Mouse (Mus musculus) liver (tissue): ENCODE data around the gene Gm13290.
"Not testable (repeated sequence)": the region's sequence is repeated elsewhere in the genome, so short reads cannot be mapped to it uniquely, and the experiment has no call there.

Experiments
- DNase-seq: peaks from one replicate; pipeline ENCODE4 v3.0.0-alpha.2; 2020; ENCODE audit warnings: mixed read lengths

Gene Gm13290

DNA sequence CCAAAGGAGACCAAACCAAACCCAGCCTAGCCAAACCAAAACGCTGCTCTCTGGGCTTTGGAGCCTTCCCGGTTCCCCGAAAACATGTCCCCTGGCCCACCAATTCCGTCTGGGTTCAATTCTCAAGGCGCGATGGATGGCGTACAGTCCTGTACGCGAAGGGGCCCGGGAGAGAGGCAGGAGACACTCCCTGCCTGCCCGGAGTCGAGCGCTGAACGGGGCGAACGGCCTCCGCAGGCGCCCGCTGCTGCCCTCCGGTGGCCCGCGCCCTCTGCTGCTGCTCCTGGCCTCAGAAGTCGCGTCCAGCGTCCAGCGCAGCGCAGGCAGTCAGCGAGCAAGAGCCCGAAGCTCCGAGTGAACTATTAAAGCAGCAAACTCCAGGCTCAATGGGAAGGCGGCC, 8.7 kb downstream of the Gm13290 start:
- DNase-seq = not testable (repeated sequence)

DNA sequence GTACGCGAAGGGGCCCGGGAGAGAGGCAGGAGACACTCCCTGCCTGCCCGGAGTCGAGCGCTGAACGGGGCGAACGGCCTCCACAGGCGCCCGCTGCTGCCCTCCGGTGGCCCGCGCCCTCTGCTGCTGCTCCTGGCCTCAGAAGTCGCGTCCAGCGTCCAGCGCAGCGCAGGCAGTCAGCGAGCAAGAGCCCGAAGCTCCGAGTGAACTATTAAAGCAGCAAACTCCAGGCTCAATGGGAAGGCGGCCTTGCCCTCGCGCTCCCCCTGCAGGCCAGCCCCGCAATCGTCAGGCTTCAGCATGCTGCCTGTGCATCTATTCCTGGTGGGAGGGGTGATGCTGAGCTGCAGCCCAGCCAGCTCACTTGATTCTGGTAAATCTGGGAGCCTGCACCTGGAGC, 11.8 kb downstream of the Gm13290 start, which contains the start of gene Gm13276:
Gene Gm13276 (plus strand): TSS at position 301 of the 400 bp plus-strand sequence.
- not testable (repeated sequence) for DNase-seq

GRCm38 (mm10) chr4:88788402-88788801, 14.8 kb downstream of the Gm13290 start, which contains the start of gene Gm13277:
Gm13277 (plus strand) TSS chr4:88788632.
- DNase-seq = not testable (repeated sequence)

DNA sequence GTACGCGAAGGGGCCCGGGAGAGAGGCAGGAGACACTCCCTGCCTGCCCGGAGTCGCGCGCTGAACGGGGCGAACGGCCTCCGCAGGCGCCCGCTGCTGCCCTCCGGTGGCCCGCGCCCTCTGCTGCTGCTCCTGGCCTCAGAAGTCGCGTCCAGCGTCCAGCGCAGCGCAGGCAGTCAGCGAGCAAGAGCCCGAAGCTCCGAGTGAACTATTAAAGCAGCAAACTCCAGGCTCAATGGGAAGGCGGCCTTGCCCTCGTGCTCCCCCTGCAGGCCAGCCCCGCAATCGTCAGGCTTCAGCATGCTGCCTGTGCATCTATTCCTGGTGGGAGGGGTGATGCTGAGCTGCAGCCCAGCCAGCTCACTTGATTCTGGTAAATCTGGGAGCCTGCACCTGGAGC, 17.6 kb downstream of the Gm13290 start, which contains the start of gene Gm13278:
Gene Gm13278 (plus strand): TSS at position 301 of the 400 bp plus-strand sequence.
- not testable (repeated sequence) for DNase-seq

- DNase-seq = not testable (repeated sequence)
Measured at GRCm38 (mm10) chr4:88793936-88794675, 20.5 kb downstream of the Gm13290 start, which contains the start of gene Gm13275. Gm13275 (plus strand) TSS chr4:88794487.

DNA sequence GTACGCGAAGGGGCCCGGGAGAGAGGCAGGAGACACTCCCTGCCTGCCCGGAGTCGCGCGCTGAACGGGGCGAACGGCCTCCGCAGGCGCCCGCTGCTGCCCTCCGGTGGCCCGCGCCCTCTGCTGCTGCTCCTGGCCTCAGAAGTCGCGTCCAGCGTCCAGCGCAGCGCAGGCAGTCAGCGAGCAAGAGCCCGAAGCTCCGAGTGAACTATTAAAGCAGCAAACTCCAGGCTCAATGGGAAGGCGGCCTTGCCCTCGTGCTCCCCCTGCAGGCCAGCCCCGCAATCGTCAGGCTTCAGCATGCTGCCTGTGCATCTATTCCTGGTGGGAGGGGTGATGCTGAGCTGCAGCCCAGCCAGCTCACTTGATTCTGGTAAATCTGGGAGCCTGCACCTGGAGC, 23.5 kb downstream of the Gm13290 start, which contains the start of gene Gm13279:
Gene Gm13279 (plus strand): TSS at position 301 of the 400 bp plus-strand sequence.
- DNase-seq = not testable (repeated sequence)

- not testable (repeated sequence) for DNase-seq
Measured at GRCm38 (mm10) chr4:88799365-88799764, 25.7 kb downstream of the Gm13290 start, which contains the start of gene Gm13285. Gm13285 (plus strand) TSS chr4:88799665.

- DNase-seq = not testable (repeated sequence)
Measured at GRCm38 (mm10) chr4:88802954-88803353, 29.3 kb downstream of the Gm13290 start, which contains the start of gene Gm13287. Gm13287 (plus strand) TSS chr4:88803254.

GRCm38 (mm10) chr4:88805231-88805630, 31.6 kb downstream of the Gm13290 start, which contains the start of gene Gm13288:
Gm13288 (plus strand) TSS chr4:88805531.
- DNase-seq = not testable (repeated sequence)

- not testable (repeated sequence) for DNase-seq
Measured at GRCm38 (mm10) chr4:88805761-88806160, 32.1 kb downstream of the Gm13290 start.

DNA sequence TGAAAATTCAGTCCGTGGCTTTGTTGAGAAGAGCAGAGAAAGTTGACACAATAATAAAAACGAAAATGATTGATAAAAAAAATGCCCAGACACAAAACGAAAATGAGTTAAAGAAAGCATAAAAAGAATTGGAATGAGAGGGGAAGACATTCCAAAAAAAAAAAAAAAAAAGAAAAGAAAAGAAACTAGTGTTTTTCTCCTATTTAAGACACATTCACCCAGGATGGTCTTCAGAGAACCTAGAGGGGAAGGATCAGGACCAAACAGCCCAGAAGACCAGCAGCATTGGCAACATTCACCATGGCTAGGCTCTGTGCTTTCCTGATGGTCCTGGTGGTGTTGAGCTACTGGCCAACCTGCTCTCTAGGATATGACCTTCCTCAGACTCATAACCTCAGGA, 42.3 kb downstream of the Gm13290 start, which contains the start of gene Ifna7:
Gene Ifna7 (plus strand): TSS at position 301 of the 400 bp plus-strand sequence.
- no peak for DNase-seq

DNA sequence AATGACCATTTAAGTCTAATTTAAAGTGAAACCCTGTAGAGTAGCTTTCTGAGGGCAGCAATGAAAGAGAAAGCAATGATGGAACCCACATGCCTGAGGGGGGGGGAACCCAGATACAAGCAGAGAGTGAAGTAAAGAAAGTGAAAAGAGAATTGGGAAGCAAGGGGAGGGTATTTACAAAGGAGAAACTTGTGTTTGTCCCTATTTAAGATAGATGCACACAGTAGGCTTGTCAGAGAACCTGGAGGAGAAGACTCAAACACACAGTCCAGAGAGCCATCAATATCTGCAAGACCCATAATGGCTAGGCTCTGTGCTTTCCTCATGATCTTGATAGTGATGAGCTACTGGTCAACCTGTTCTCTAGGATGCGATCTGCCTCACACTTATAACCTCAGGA, 46.0 kb downstream of the Gm13290 start, which contains the start of gene Ifna11:
Gene Ifna11 (plus strand): TSS at position 301 of the 400 bp plus-strand sequence.
- DNase-seq = no peak

GRCm38 (mm10) chr4:88822995-88823394, 49.4 kb downstream of the Gm13290 start:
- no peak for DNase-seq
